In genomic region chr17:71126001-71126400, GRCm38 (mm10) we compare ENCODE assay signal across 18 mouse cellular contexts. TPM values are rescaled to one million over a fixed set of nuclear protein-coding genes. Genes with fewer than 3 reads are reported as not detected.
A peak's percentile ranks its signal among the peaks of the same experiment; 100 is the strongest.
DNase-seq lines count a peak whose midpoint lies in the region; ATAC-seq lines count a peak whose summit lies in the region.
"Had no signal": no experiment of that assay in that cellular context is flagged by ENCODE, and none has a peak within 500 bp of the region (broad histone marks: within the 10 kb centered on the region; RNA-seq: fewer than 3 reads in every experiment).

No protein-coding gene starts in this region.

- H3K4me3 ChIP-seq in hindbrain, embryonic 13.5 days = no peak overlapping the region
- H3K4me3 ChIP-seq in hindbrain, embryonic 11.5 days (ENCODE audit: low read depth, low read length) = no peak overlapping the region
- H3K4me3 ChIP-seq in kidney, embryonic 16.5 days (ENCODE audit: low read length) = no peak overlapping the region
- H3K4me3 ChIP-seq in midbrain, embryonic 10.5 days = no peak overlapping the region
- H3K4me3 ChIP-seq in midbrain, embryonic 16.5 days (ENCODE audit: low read depth, low read length) = no peak overlapping the region
- H3K4me3 ChIP-seq: embryonic facial prominence, embryonic 13.5 days; forebrain, embryonic 12.5 days had no signal

- H3K4me1 ChIP-seq in hindbrain, embryonic 13.5 days (replicated peaks) = peaks cover 13% of the 10 kb centered on the region
- no peaks in the 10 kb centered on the region for H3K4me1 ChIP-seq in hindbrain, embryonic 11.5 days (replicated peaks; ENCODE audit: control insufficient read depth, insufficient read depth, low read length)
- peaks cover 62% of the 10 kb centered on the region for H3K4me1 ChIP-seq in kidney, embryonic 16.5 days (ENCODE audit: insufficient read depth, low read length)
- no peaks in the 10 kb centered on the region for H3K4me1 ChIP-seq in midbrain, embryonic 10.5 days
- H3K4me1 ChIP-seq in midbrain, embryonic 16.5 days (ENCODE audit: control insufficient read depth, insufficient read depth, low read length) = no peaks in the 10 kb centered on the region

- H3K27ac ChIP-seq in hindbrain, embryonic 13.5 days = 0 out of 2 replicates have a peak overlapping the region, but pooled peaks have one; percentile 30
- H3K27ac ChIP-seq in hindbrain, embryonic 11.5 days (ENCODE audit: low read depth, low read length) = no peak overlapping the region
- peak overlapping the region; percentile 89 for H3K27ac ChIP-seq in kidney, embryonic 16.5 days (ENCODE audit: low read length)
- no peak overlapping the region for H3K27ac ChIP-seq in midbrain, embryonic 10.5 days (replicated peaks)
- no peak overlapping the region for H3K27ac ChIP-seq in midbrain, embryonic 16.5 days (ENCODE audit: low read length)
- H3K27ac ChIP-seq: embryonic facial prominence, embryonic 13.5 days; forebrain, embryonic 12.5 days had no signal

- no peaks in the 10 kb centered on the region for H3K36me3 ChIP-seq in hindbrain, embryonic 13.5 days
- H3K36me3 ChIP-seq in hindbrain, embryonic 11.5 days (ENCODE audit: control insufficient read depth, insufficient read depth, low read length) = no peaks in the 10 kb centered on the region
- H3K36me3 ChIP-seq in kidney, embryonic 16.5 days (ENCODE audit: insufficient read depth, low read length) = no peaks in the 10 kb centered on the region
- no peaks in the 10 kb centered on the region for H3K36me3 ChIP-seq in midbrain, embryonic 10.5 days
- H3K36me3 ChIP-seq in midbrain, embryonic 16.5 days (ENCODE audit: control insufficient read depth, insufficient read depth, low read length) = no peaks in the 10 kb centered on the region
- H3K36me3 ChIP-seq: embryonic facial prominence, embryonic 13.5 days; forebrain, embryonic 12.5 days had no signal

- no peak for DNase-seq in hindbrain, embryonic 11.5 days (ENCODE audit: low spot score)
- DNase-seq in kidney, adult 9 months = no peak
- peak; percentile 8 for DNase-seq in midbrain, embryonic 10.5 days (ENCODE audit: low spot score)
- DNase-seq in thymus, postnatal 25 days = no peak
- DNase-seq: adrenal gland, postnatal 14 days; cerebellum, adult 18-20 months; cerebellum, adult 9-11 months; cerebellum, postnatal 36 days; gastrocnemius, postnatal 10 days; heart, postnatal 10 days had no signal

- no peaks in the 10 kb centered on the region for H3K27me3 ChIP-seq in hindbrain, embryonic 13.5 days
- no peaks in the 10 kb centered on the region for H3K27me3 ChIP-seq in hindbrain, embryonic 11.5 days (ENCODE audit: control insufficient read depth, insufficient read depth, low read length)
- H3K27me3 ChIP-seq in kidney, embryonic 16.5 days (ENCODE audit: insufficient read depth, low read length) = no peaks in the 10 kb centered on the region
- no peaks in the 10 kb centered on the region for H3K27me3 ChIP-seq in midbrain, embryonic 10.5 days (ENCODE audit: low read depth, poor library complexity, severe bottlenecking)
- no peaks in the 10 kb centered on the region for H3K27me3 ChIP-seq in midbrain, embryonic 16.5 days (ENCODE audit: control insufficient read depth, insufficient read depth, low read depth, low read length)
- H3K27me3 ChIP-seq: CH12.LX; embryonic facial prominence, embryonic 13.5 days; forebrain, embryonic 12.5 days; Patski had no signal

- no peak overlapping the region for H3K9ac ChIP-seq in hindbrain, embryonic 13.5 days
- no peak overlapping the region for H3K9ac ChIP-seq in hindbrain, embryonic 11.5 days (ENCODE audit: low read depth, low read length)
- H3K9ac ChIP-seq in kidney, embryonic 16.5 days (replicated peaks; ENCODE audit: low read length) = 0 out of 2 replicates have a peak overlapping the region, but pooled peaks have one; percentile 20
- no peak overlapping the region for H3K9ac ChIP-seq in midbrain, embryonic 16.5 days (ENCODE audit: low read depth, low read length)
- H3K9ac ChIP-seq: embryonic facial prominence, embryonic 13.5 days; forebrain, embryonic 12.5 days had no signal

- ATAC-seq in hindbrain, embryonic 13.5 days (ENCODE audit: low FRiP score) = no peak
- no peak for ATAC-seq in hindbrain, embryonic 11.5 days (ENCODE audit: low FRiP score)
- ATAC-seq in kidney, embryonic 16.5 days (ENCODE audit: low FRiP score, low TSS enrichment) = peak; percentile 59
- no peak for ATAC-seq in midbrain, embryonic 16.5 days
- ATAC-seq: activated CD4-positive, CD25-positive, alpha-beta regulatory T cell, adult 4 months; Patski had no signal

- H3K4me2 ChIP-seq in hindbrain, embryonic 13.5 days = no peak overlapping the region
- H3K4me2 ChIP-seq in hindbrain, embryonic 11.5 days (replicated peaks; ENCODE audit: low read depth, low read length) = no peak overlapping the region
- H3K4me2 ChIP-seq in kidney, embryonic 16.5 days (replicated peaks; ENCODE audit: low read depth, low read length) = peak overlapping the region; percentile 26
- H3K4me2 ChIP-seq in midbrain, embryonic 16.5 days (ENCODE audit: low read length) = no peak overlapping the region
- H3K4me2 ChIP-seq: embryonic facial prominence, embryonic 13.5 days; forebrain, embryonic 12.5 days had no signal

- WGBS in hindbrain, embryonic 13.5 days = 79% methylated on average over 12 of the region's 12 CpGs
- 79% methylated on average over 12 of the region's 12 CpGs for WGBS in hindbrain, embryonic 11.5 days
- WGBS in kidney, embryonic 16.5 days = 24% methylated on average over 12 of the region's 12 CpGs
- WGBS in midbrain, embryonic 10.5 days = 83% methylated on average over 12 of the region's 12 CpGs
- 85% methylated on average over 12 of the region's 12 CpGs for WGBS in midbrain, embryonic 16.5 days

- H3K9me3 ChIP-seq in hindbrain, embryonic 13.5 days = no peaks in the 10 kb centered on the region
- no peaks in the 10 kb centered on the region for H3K9me3 ChIP-seq in hindbrain, embryonic 11.5 days (ENCODE audit: control insufficient read depth, low read length)
- no peaks in the 10 kb centered on the region for H3K9me3 ChIP-seq in kidney, embryonic 16.5 days (ENCODE audit: low read length)
- H3K9me3 ChIP-seq in midbrain, embryonic 10.5 days (replicated peaks) = no peaks in the 10 kb centered on the region
- no peaks in the 10 kb centered on the region for H3K9me3 ChIP-seq in midbrain, embryonic 16.5 days (replicated peaks; ENCODE audit: control insufficient read depth, low read length, poor library complexity, severe bottlenecking)
- H3K9me3 ChIP-seq: embryonic facial prominence, embryonic 13.5 days; forebrain, embryonic 12.5 days had no signal

RNA-seq across cellular contexts. Expression of gene Lpin2, which starts 56.4 kb away (rescaled TPM):
- 40.6 and 41.8 TPM in 2 replicates for polyA plus RNA-seq in hindbrain, embryonic 13.5 days (2015; fragmentation: Nextera tagmentation; extraction: Ambion mirVana)
- polyA plus RNA-seq in hindbrain, embryonic 11.5 days (2014; fragmentation: Nextera tagmentation; extraction: Ambion mirVana) = 33.8 and 39.4 TPM in 2 replicates
- polyA plus RNA-seq in kidney, embryonic 16.5 days (2015; fragmentation: Nextera tagmentation; extraction: Ambion mirVana) = 65.8 and 78.4 TPM in 2 replicates
- polyA plus RNA-seq in midbrain, embryonic 10.5 days (2016; fragmentation: Nextera tagmentation; extraction: Ambion mirVana) = 34.5 and 37.3 TPM in 2 replicates
- polyA plus RNA-seq in midbrain, embryonic 16.5 days (2015; fragmentation: Nextera tagmentation; extraction: Ambion mirVana) = 45.0 and 47.3 TPM in 2 replicates

Comparison
In these comparisons a context has a peak if more than half of its experiments do, and no peak if none do; other contexts are left out.
1. H3K27ac ChIP-seq: peak in hindbrain, embryonic 13.5 days (single experiment) and kidney, embryonic 16.5 days (single experiment); none in hindbrain, embryonic 11.5 days (single experiment), midbrain, embryonic 10.5 days (single experiment) and midbrain, embryonic 16.5 days (single experiment).